Mouse (Mus musculus) right cerebral cortex, postnatal 25 days (tissue): ENCODE results near the gene Abhd6.

Experiments used
- DNase-seq: peaks from one replicate; pipeline ENCODE4 v3.0.0; 2022

The Abhd6 gene

GRCm38 (mm10) chr14:8034561-8034960, 31.9 kb downstream of the Abhd6 start:
- no peak for DNase-seq

GRCm38 (mm10) chr14:8035951-8036350, 33.2 kb downstream of the Abhd6 start:
- DNase-seq, result no peak

GRCm38 (mm10) chr14:8036406-8036805, 33.7 kb downstream of the Abhd6 start:
- DNase-seq, result no peak

GRCm38 (mm10) chr14:8038150-8038549, 35.4 kb downstream of the Abhd6 start:
- DNase-seq, result no peak

GRCm38 (mm10) chr14:8038791-8039448, 36.2 kb downstream of the Abhd6 start:
- DNase-seq, result peak; percentile 37

- no peak for DNase-seq
These were observed 37.5 kb downstream of the Abhd6 start for GRCm38 (mm10) chr14:8040179-8040578.

GRCm38 (mm10) chr14:8040911-8041678, 38.4 kb downstream of the Abhd6 start:
- no peak for DNase-seq

GRCm38 (mm10) chr14:8042120-8042519, 39.4 kb downstream of the Abhd6 start:
- DNase-seq, result no peak

- DNase-seq, result no peak
These were observed 39.9 kb downstream of the Abhd6 start for GRCm38 (mm10) chr14:8042577-8042976.

GRCm38 (mm10) chr14:8044330-8044729, 41.6 kb downstream of the Abhd6 start:
- DNase-seq, result no peak

GRCm38 (mm10) chr14:8044786-8045185, 42.1 kb downstream of the Abhd6 start:
- no peak for DNase-seq

GRCm38 (mm10) chr14:8045187-8045846, 42.6 kb downstream of the Abhd6 start:
- DNase-seq, result no peak

- no peak for DNase-seq
These were observed 44.1 kb downstream of the Abhd6 start for GRCm38 (mm10) chr14:8046839-8047238.

GRCm38 (mm10) chr14:8049334-8049733, 46.6 kb downstream of the Abhd6 start:
- DNase-seq, result no peak

- DNase-seq, result no peak
These were observed 49.2 kb downstream of the Abhd6 start for GRCm38 (mm10) chr14:8051869-8052268.

GRCm38 (mm10) chr14:8052661-8053060, 50.0 kb downstream of the Abhd6 start:
- DNase-seq, result no peak

- DNase-seq, result no peak
These were observed 51.8 kb downstream of the Abhd6 start for GRCm38 (mm10) chr14:8054310-8055102.

- DNase-seq, result no peak
These were observed 53.4 kb downstream of the Abhd6 start for GRCm38 (mm10) chr14:8056076-8056475.

- no peak for DNase-seq
These were observed 57.2 kb downstream of the Abhd6 start for GRCm38 (mm10) chr14:8059938-8060337.

- DNase-seq, result no peak
These were observed 59.4 kb downstream of the Abhd6 start for GRCm38 (mm10) chr14:8062076-8062475.

GRCm38 (mm10) chr14:8062537-8063301, 60.0 kb downstream of the Abhd6 start:
- peak; percentile 41 for DNase-seq
